Mouse (Mus musculus) limb, embryonic 13.5 days (tissue): Measurements from ENCODE around the gene Slc39a9. TPM values are rescaled to one million over a fixed set of nuclear protein-coding genes. Genes with fewer than 3 reads are reported as not detected.

Source experiments
- ATAC-seq: fragments of 200-750 bp; cut with Nextera tagmentation; 2 replicates; pipeline ENCODE4 v1.8.0; 2017; ENCODE audit warnings: low read depth, moderate number of reproducible peaks, moderate TSS enrichment; ENCODE audit not compliant: low FRiP score
- H3K27ac ChIP-seq: fragments of 300-500 bp; sonication (generic); 2 replicates; pipeline ENCODE4 v1.5.1; 2015; ENCODE audit warnings: inconsistent platforms, mild to moderate bottlenecking, moderate library complexity
- H3K27me3 ChIP-seq: fragments of 300-500 bp; sonication (generic); 2 replicates; pipeline ENCODE4 v1.6.1; 2015; ENCODE audit warnings: mild to moderate bottlenecking, inconsistent platforms
- H3K36me3 ChIP-seq: fragments of 300-500 bp; sonication (generic); 2 replicates; pipeline ENCODE4 v1.6.1; 2015; ENCODE audit warnings: inconsistent platforms, mild to moderate bottlenecking, moderate library complexity
- H3K4me1 ChIP-seq: fragments of 300-500 bp; sonication (generic); 2 replicates; pipeline ENCODE4 v1.6.1; 2015; ENCODE audit warnings: inconsistent platforms
- H3K4me2 ChIP-seq: fragments of 300-500 bp; sonication (generic); replicated peaks from 2 replicates; pipeline ENCODE4 v1.6.1; 2015; ENCODE audit warnings: inconsistent platforms, mild to moderate bottlenecking, moderate library complexity
- H3K4me3 ChIP-seq: fragments of 300-500 bp; sonication (generic); 2 replicates; pipeline ENCODE4 v1.5.1; 2015; ENCODE audit warnings: moderate library complexity, mild to moderate bottlenecking, inconsistent platforms
- H3K9ac ChIP-seq: fragments of 300-500 bp; sonication (generic); 2 replicates; pipeline ENCODE4 v1.6.1; 2015; ENCODE audit warnings: mild to moderate bottlenecking, inconsistent platforms
- H3K9me3 ChIP-seq: fragments of 300-500 bp; sonication (generic); 2 replicates; pipeline ENCODE4 v1.6.1; 2016; ENCODE audit warnings: inconsistent platforms
- WGBS: fragments of 180-500 bp; shearing (Covaris S2); methylation state at CpG from one replicate; pipeline ENCODE4 v1.1.7; 2015; 5-methylcytosine and 5-hydroxymethylcytosine counted together
- polyA plus RNA-seq: library from polyadenylated mRNA; unstranded; fragments of >200 nt; fragmentation: Nextera tagmentation; extraction: Ambion mirVana; gene quantifications from 2 replicates; pipeline ENCODE4 v1.2.1, GENCODE M21; 2015

The Slc39a9 gene
- polyA plus RNA-seq, 1 experiment from 2014 or later: 26.5 TPM

DNA sequence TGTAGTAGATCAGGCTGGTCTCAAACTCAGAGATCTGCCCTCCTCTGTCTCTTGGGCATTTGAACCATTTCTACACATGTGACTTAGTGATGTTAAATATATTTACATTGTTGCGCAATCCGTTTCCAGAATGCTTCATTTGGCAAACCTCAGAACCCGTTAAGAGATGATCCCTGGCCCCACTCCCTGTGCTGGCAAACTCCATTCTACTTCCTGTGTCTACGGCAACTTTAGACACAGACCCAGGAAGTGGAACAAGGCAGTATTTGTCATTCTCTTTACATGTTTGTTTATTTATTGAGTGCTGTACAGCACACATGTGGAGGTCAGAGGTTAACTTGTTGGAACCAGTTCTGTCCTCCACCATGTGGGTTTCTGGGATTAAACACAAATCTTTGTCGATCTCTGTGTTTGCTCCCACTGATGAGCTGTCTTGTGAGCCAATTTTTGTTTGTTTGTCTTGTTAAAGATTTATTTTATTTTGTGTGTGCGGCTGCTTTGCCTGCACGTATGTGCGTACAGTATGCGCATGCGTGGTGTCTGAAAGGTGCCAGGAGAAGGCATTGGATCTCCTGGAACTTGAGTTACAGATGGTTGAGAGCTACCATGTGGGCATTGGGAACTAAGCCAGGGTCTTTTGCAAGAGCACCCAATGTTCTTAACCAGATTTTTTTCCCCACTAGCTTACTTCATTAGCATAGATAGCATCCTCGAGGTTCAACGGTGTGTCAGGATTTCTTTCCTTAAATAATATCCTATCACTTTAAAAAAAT lies 86.3 kb downstream of the Slc39a9 start:
- Histone ChIP-seq H3K9me3 (no peaks in the 10 kb centered on the region), H3K4me3 (no peak overlapping the region), H3K4me2 (no peak overlapping the region), H3K4me1 (no peaks in the 10 kb centered on the region), H3K36me3 (no peaks in the 10 kb centered on the region), H3K27ac (no peak overlapping the region), H3K9ac (no peak overlapping the region), H3K27me3 (peaks cover 5% of the 10 kb centered on the region; the same call in 1 of the 2 replicates)
- ATAC-seq: no peak
- 88% methylated on average over 12 of the region's 12 CpGs for WGBS

DNA sequence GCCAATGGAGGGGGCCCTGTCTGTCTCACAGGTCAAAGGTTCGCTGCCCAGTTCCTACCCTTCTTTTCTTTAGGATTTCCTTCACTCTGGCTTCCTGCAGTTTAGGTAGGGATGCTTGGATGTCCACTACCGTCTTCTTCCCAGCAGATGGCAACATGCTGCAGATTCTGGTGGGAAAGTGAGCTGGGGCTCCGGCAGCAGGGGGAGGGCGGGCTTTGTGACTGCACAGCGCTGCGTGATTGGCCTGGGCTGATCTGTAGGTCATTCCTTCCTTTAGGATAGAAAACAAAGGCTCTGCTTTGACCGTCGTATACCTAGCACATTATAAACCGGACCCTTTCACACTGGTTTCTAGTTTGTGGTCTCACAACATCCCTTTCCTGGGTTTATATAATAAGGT lies 86.9 kb downstream of the Slc39a9 start:
- WGBS: 10% methylated on average over 9 of the region's 9 CpGs
- H3K9ac ChIP-seq: no peak overlapping the region
- H3K36me3 ChIP-seq: no peaks in the 10 kb centered on the region
- H3K27ac ChIP-seq: no peak overlapping the region
- H3K4me3 ChIP-seq: no peak overlapping the region
- H3K27me3 ChIP-seq: peaks cover 3% of the 10 kb centered on the region; the same call in 1 of the 2 replicates
- peak; percentile 85 for ATAC-seq
- no peaks in the 10 kb centered on the region for H3K4me1 ChIP-seq
- no peaks in the 10 kb centered on the region for H3K9me3 ChIP-seq
- peak overlapping the region; percentile 35; the same call in 1 of the 2 replicates for H3K4me2 ChIP-seq

Other genes with a start within 250 kb of the Slc39a9 start
- 17.3 and 17.4 TPM in 2 replicates for gene Dcaf5, start 207.3 kb upstream of the Slc39a9 start, polyA plus RNA-seq
- gene Exd2, start 180.8 kb upstream of the Slc39a9 start, polyA plus RNA-seq: 28.6 and 30.5 TPM in 2 replicates
- 16.2 and 17.1 TPM in 2 replicates for gene Galnt16, start 125.6 kb upstream of the Slc39a9 start, polyA plus RNA-seq
- gene Erh, start 458 bp downstream of the Slc39a9 start, polyA plus RNA-seq: 334 and 368 TPM in 2 replicates
- 0.10 and 0.11 TPM in 2 replicates for gene Plekhd1, start 48.7 kb downstream of the Slc39a9 start, polyA plus RNA-seq
- gene Ccdc177, start 116.8 kb downstream of the Slc39a9 start, polyA plus RNA-seq: 0.06 and 0.14 TPM in 2 replicates
- gene Susd6, start 146.6 kb downstream of the Slc39a9 start, polyA plus RNA-seq: 14.3 and 15.7 TPM in 2 replicates